Mouse (Mus musculus): ENCODE measurements around the gene Adcy2. TPM values are rescaled to one million over a fixed set of nuclear protein-coding genes. Genes with fewer than 3 reads are reported as not detected.

Adcy2 gene
- polyA plus RNA-seq, 1 experiment from 2014 or later = 0.46 TPM

DNA sequence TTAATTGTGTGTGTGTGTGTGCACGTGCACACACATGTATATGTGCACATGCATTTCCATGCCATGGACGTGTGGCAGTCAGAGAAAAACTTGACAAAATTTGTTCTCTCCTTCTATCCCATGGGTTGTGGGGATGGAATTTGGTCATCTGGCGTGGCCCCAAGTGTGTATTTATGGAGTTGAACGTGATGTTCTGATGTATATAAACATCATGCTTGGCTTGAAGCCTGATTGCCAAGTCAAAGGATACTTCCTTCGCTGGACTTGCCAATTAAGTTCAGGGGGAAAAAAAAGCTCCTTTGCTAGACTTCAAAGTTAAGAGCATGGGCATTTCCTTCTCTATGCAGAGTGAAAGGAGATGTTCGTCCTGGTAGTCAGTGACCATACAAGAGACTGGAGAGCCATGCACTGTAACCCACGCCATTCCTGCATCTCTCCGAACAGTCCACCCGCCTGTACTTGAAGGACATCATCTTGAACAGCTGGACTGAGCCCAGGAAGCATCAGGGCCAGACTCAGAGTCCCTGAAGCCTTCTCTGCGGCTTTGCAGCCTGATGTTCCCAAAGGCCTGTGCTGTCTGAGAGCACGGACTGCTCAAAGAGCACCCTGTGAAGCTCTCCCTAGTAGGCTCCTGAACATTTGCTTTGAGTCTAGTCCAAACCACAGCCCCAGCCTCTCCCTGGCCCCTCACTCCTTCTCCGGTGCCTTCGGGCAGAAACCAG, 178.3 kb downstream of the Adcy2 start:
- Histone ChIP-seq H3K9ac (no peak overlapping the region), H3K4me1 (replicated peaks) (no peaks in the 10 kb centered on the region), H3K4me3 (replicated peaks) (no peak overlapping the region), H3K4me2 (no peak overlapping the region), H3K36me3 (replicated peaks) (no peaks in the 10 kb centered on the region), H3K27ac (replicated peaks) (no peak overlapping the region), H3K27me3 (no peaks in the 10 kb centered on the region), H3K9me3 (replicated peaks) (no peaks in the 10 kb centered on the region)
- 61% methylated on average over 13 of the region's 13 CpGs for WGBS (ENCODE audit: insufficient replicate concordance)
- no peak for ATAC-seq (ENCODE audit: insufficient read depth)

DNA sequence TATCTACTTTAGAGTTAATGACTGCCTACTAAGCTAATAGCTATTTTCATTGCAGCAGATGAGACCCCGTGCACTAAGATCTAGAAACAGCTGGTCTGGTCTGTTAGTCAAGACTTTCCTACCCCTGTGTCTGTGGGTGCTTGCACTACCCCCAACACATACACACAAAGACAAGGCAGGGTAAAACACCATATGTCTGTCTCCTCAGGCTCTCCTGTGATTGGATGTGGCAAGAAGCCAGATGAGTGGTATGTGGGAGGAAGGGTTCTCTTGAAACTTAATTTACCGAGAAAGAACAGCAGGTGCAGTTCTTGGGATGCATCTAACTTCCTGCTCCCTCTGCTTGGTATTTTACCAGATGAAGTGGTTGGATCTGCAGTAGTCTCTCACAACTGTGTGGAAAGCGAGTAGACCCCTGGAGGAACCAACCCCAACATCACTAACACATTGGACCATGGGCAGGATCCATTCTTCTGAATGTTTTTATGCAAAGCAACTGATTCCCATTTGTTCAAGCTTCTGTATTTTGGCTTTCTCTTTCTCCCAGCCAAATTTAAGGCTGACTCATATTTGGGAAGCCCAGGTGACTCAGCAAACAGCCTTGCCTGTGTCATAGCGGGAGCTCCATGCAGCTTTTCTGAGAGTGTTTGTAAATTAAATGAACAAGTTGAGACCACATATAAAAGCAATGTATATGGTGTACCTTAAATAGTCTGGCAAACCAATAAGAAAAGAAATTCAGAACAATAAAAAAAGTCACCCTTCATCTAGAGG, 183.4 kb downstream of the Adcy2 start:
- Histone ChIP-seq H3K9ac (no peak overlapping the region), H3K4me1 (replicated peaks) (no peaks in the 10 kb centered on the region), H3K36me3 (replicated peaks) (no peaks in the 10 kb centered on the region), H3K4me2 (no peak overlapping the region), H3K4me3 (replicated peaks) (no peak overlapping the region), H3K27me3 (no peaks in the 10 kb centered on the region), H3K9me3 (replicated peaks) (no peaks in the 10 kb centered on the region), H3K27ac (replicated peaks) (no peak overlapping the region)
- WGBS (ENCODE audit: insufficient replicate concordance) = 60% methylated on average over 4 of the region's 4 CpGs
- ATAC-seq (ENCODE audit: insufficient read depth) = no peak

DNA sequence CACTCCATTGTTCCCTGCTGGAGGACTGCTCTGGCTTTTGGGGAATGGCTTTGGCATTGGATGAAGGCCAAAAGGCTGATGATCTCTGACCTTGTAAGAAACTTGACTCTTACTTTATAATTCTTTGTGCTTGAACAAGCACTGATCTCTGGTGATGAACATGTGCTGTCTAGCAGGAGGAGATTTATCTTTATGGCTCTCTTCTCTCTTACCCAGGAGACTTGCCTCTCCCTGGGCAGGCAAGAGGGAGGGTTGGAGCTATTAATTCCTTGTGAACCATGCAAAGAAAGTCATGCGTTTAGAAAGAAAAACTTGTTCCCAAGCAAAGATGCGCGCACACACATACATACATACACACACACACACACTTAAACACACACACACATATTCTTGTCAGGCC, 188.2 kb downstream of the Adcy2 start:
- no peaks in the 10 kb centered on the region for H3K36me3 ChIP-seq (replicated peaks)
- H3K27me3 ChIP-seq = no peaks in the 10 kb centered on the region
- WGBS (ENCODE audit: insufficient replicate concordance) = 84% methylated on average over 3 of the region's 3 CpGs
- H3K9ac ChIP-seq = no peak overlapping the region
- no peaks in the 10 kb centered on the region for H3K9me3 ChIP-seq (replicated peaks)
- ATAC-seq (ENCODE audit: insufficient read depth) = no peak
- H3K27ac ChIP-seq (replicated peaks) = no peak overlapping the region
- H3K4me2 ChIP-seq = no peak overlapping the region
- no peaks in the 10 kb centered on the region for H3K4me1 ChIP-seq (replicated peaks)
- no peak overlapping the region for H3K4me3 ChIP-seq (replicated peaks)

DNA sequence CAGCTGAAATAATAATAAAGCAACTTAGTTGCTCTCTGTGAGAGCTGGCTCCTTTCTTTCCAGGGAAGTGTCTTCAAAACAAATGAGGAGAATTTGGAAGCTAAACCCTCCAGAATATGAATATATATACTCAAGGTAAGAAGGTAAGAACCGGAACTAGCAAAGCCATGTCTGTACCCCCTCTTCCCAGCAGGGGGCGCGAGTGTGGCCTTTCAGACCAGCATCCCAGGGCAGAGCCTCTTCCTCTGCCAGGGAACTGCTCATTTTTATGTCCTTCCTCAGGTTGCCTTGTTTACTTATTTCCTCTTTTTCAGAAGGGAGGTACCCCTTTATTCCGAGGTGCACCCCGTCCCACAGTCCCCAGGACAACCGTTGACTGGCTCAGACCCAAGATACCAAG, 199.6 kb downstream of the Adcy2 start:
- no peaks in the 10 kb centered on the region for H3K9me3 ChIP-seq (replicated peaks)
- H3K4me1 ChIP-seq (replicated peaks) = no peaks in the 10 kb centered on the region
- no peak overlapping the region for H3K4me2 ChIP-seq
- 50% methylated on average over 6 of the region's 6 CpGs for WGBS (ENCODE audit: insufficient replicate concordance)
- H3K27me3 ChIP-seq = no peaks in the 10 kb centered on the region
- ATAC-seq (ENCODE audit: insufficient read depth) = no peak
- no peak overlapping the region for H3K27ac ChIP-seq (replicated peaks)
- H3K4me3 ChIP-seq (replicated peaks) = no peak overlapping the region
- H3K36me3 ChIP-seq (replicated peaks) = no peaks in the 10 kb centered on the region
- H3K9ac ChIP-seq = no peak overlapping the region

DNA sequence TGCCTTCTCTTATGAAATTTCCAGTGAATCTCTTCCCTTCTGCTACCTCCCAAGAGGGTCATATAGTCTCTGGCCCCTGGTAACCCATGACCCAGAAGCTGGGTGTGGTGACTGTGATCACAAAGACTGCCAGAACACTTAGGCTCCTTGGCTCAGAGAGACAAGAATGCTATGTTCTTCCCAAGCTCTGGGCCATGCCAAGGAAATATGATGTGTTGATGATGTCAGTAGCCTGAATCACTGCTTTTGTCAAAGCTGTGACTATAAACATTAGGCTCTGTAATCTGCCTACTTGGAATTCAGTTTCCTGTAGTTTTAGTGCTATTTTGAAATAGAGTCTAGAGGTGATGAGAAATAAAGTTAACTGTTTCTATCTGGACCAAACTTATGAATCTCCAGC, 206.1 kb downstream of the Adcy2 start:
- H3K4me3 ChIP-seq (replicated peaks) = no peak overlapping the region
- ATAC-seq (ENCODE audit: insufficient read depth) = no peak
- H3K27ac ChIP-seq (replicated peaks) = no peak overlapping the region
- H3K27me3 ChIP-seq = no peaks in the 10 kb centered on the region
- H3K4me1 ChIP-seq (replicated peaks) = no peaks in the 10 kb centered on the region
- H3K9me3 ChIP-seq (replicated peaks) = no peaks in the 10 kb centered on the region
- H3K36me3 ChIP-seq (replicated peaks) = no peaks in the 10 kb centered on the region
- no peak overlapping the region for H3K4me2 ChIP-seq
- no peak overlapping the region for H3K9ac ChIP-seq

DNA sequence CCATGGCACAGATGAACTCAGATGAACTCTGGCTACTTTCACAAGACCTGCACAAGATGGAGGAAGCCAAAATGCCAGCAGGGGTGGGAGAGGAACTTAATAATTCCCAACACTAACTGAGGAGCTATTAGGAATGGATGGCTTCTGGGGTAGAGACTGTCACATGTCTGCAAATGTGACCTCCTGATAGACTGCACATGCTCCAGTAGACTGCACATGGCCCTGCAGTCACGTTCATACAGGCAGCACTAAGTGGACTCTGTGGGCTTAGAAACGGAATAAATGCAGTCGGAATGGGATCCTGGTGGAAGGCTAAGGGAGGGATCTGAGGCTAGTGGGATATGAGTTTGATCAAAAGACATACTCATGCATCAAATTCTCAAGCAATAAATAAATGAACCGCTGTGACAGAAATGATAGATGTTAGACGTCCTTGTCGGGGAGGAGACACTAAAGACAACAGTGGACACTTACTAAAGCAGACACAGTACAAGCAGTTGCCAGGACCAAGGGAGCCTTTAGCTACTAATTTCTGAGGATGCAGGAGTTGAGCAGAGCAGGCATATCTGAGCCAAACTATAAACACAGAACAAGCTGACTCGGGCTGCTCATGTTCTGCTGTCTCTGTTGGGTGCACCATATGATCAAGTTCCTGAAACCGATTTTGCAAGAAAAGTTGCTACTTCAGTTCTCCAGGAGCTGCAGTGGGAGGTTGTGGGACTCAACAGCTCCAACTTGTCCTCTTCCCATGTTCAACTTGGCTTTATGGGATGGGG, 211.9 kb downstream of the Adcy2 start:
- no peak overlapping the region for H3K4me2 ChIP-seq
- H3K27ac ChIP-seq (replicated peaks) = no peak overlapping the region
- no peaks in the 10 kb centered on the region for H3K27me3 ChIP-seq
- H3K36me3 ChIP-seq (replicated peaks) = no peaks in the 10 kb centered on the region
- WGBS (ENCODE audit: insufficient replicate concordance) = 66% methylated on average over 8 of the region's 8 CpGs
- ATAC-seq (ENCODE audit: insufficient read depth) = no peak
- H3K4me3 ChIP-seq (replicated peaks) = no peak overlapping the region
- no peak overlapping the region for H3K9ac ChIP-seq
- no peaks in the 10 kb centered on the region for H3K4me1 ChIP-seq (replicated peaks)
- H3K9me3 ChIP-seq (replicated peaks) = no peaks in the 10 kb centered on the region

DNA sequence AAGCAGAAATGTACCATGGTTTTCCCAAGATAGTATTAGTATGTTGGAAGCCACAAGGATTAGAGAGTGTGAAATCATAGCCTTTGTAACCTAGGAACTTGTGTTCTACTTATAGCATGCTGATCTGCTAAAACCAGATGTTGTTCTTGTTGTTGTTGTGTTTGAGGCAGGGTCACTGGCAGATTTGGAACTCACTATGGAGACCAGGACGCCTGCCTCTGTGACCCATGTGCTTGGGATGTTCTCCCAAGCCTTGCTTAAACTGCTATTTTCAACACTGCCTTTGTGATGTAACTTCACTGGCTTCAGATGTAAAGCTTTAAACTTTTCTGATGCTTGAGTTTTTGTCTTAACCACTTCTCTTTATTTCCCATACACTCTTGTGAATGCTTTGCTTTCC, 216.2 kb downstream of the Adcy2 start:
- WGBS (ENCODE audit: insufficient replicate concordance) = 15% methylated on average over 1 of the region's 1 CpGs
- H3K9ac ChIP-seq = no peak overlapping the region
- ATAC-seq (ENCODE audit: insufficient read depth) = no peak
- no peak overlapping the region for H3K4me2 ChIP-seq
- H3K27ac ChIP-seq (replicated peaks) = no peak overlapping the region
- H3K27me3 ChIP-seq = no peaks in the 10 kb centered on the region
- H3K4me3 ChIP-seq (replicated peaks) = no peak overlapping the region
- no peaks in the 10 kb centered on the region for H3K4me1 ChIP-seq (replicated peaks)
- no peaks in the 10 kb centered on the region for H3K9me3 ChIP-seq (replicated peaks)
- H3K36me3 ChIP-seq (replicated peaks) = no peaks in the 10 kb centered on the region

DNA sequence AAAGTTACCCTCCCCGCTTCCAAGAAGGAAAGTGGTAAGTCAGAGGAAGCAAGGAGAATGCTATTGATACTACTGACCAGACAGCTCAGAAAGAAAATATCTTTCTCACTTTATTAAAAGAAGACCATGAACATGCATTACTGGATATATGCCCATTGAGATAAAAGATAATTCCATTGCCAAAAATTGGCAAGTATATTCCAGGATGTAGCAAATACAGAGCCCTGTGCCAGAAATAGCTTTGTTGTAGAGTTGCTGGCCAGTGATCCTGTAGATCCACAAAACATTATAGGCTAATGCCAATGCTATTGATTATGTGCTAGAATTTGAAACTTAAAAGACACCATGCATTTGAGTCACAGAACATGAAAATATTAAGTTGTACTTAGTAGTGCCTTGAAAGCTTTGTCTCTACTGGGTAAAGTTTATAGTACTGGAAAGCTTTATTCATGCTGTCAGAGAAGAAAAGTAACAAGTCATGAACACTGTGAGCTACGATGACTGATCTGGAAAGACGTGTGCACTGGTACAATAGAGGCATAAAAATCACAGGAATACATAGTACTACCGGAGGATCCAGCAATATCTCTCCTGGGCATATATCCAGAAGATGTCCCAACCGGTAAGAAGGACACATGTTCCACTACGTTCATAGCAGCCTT, 221.2 kb downstream of the Adcy2 start:
- no peaks in the 10 kb centered on the region for H3K4me1 ChIP-seq (replicated peaks)
- no peaks in the 10 kb centered on the region for H3K36me3 ChIP-seq (replicated peaks)
- no peaks in the 10 kb centered on the region for H3K27me3 ChIP-seq
- no peak overlapping the region for H3K4me2 ChIP-seq
- H3K9me3 ChIP-seq (replicated peaks) = no peaks in the 10 kb centered on the region
- WGBS (ENCODE audit: insufficient replicate concordance) = 52% methylated on average over 6 of the region's 6 CpGs
- no peak overlapping the region for H3K4me3 ChIP-seq (replicated peaks)
- no peak overlapping the region for H3K9ac ChIP-seq
- ATAC-seq (ENCODE audit: insufficient read depth) = no peak
- no peak overlapping the region for H3K27ac ChIP-seq (replicated peaks)

DNA sequence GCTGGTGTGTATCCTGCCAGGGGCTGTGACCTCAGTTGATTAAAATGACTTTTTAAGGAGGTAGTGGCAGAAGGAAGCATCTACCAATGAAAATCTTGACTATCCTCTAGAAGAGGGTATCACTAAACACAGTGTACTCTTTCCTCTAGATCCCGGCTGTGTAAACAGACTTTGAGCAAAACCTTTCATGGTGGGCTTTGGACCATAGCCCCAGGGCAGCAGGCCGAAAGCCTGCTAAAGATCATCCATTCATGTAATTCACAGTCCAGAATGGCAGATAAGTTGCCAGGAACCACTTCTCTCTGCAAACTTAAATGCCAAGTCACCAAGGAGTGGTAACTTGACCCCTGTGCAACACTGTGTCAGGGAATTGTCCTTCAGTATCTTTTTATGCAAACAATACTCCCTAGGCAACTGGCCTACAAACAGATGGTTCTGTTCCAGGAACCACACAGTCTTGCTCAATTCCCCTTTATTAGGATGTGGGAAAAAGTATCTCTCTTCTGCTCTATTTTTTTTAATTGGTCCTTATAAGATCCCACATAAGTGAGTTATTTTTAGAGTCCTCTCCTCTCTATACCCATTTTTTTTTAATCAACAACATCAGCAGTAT, 225.6 kb downstream of the Adcy2 start:
- WGBS (ENCODE audit: insufficient replicate concordance) = 32% methylated on average over 2 of the region's 2 CpGs
- Histone ChIP-seq H3K9ac (no peak overlapping the region), H3K4me2 (no peak overlapping the region), H3K4me3 (replicated peaks) (no peak overlapping the region), H3K4me1 (replicated peaks) (no peaks in the 10 kb centered on the region), H3K27ac (replicated peaks) (no peak overlapping the region), H3K36me3 (replicated peaks) (no peaks in the 10 kb centered on the region), H3K9me3 (replicated peaks) (no peaks in the 10 kb centered on the region), H3K27me3 (no peaks in the 10 kb centered on the region)
- ATAC-seq (ENCODE audit: insufficient read depth) = no peak

DNA sequence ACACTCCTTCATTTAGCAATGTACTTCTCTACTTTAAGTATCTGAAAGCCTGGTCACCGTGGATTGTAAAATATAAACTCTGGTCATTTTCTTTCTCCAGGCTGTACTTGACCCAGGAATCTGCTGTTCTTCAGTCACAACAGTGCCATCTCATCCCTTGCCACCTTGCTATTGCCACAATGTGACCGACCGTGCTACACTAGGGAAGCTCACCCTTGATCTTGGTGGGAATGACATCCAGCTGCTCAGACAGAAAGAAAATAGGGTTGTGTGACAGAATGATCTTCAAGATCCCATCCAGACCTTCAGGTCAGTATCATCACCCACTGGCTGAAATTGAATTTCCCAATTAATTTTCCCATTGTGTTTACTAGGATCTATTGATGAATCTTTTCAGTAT, 230.8 kb downstream of the Adcy2 start:
- no peak overlapping the region for H3K4me3 ChIP-seq (replicated peaks)
- no peak overlapping the region for H3K9ac ChIP-seq
- WGBS (ENCODE audit: insufficient replicate concordance) = 60% methylated on average over 3 of the region's 3 CpGs
- H3K9me3 ChIP-seq (replicated peaks) = no peaks in the 10 kb centered on the region
- H3K4me2 ChIP-seq = no peak overlapping the region
- no peaks in the 10 kb centered on the region for H3K36me3 ChIP-seq (replicated peaks)
- no peaks in the 10 kb centered on the region for H3K4me1 ChIP-seq (replicated peaks)
- ATAC-seq (ENCODE audit: insufficient read depth) = no peak
- no peaks in the 10 kb centered on the region for H3K27me3 ChIP-seq
- H3K27ac ChIP-seq (replicated peaks) = no peak overlapping the region
